Mouse (Mus musculus) Patski (cell line): ENCODE measurements around the gene Syne3. TPM values are rescaled to one million over a fixed set of nuclear protein-coding genes. Genes with fewer than 3 reads are reported as not detected.

Experiments
- ATAC-seq: fragments of 100-300 bp; one replicate; pipeline ENCODE4 v1.8.0; 2021
- CTCF ChIA-PET: fragments of 350-600 bp; sonication (Branson Sonifier 250); formaldehyde crosslinking; loops from one replicate; lab custom pipeline; 2022; ENCODE audit warnings: inconsistent platforms; lab: Charles Lee
- POLR2A ChIA-PET: fragments of 350-600 bp; sonication (Branson Sonifier 250); formaldehyde crosslinking; loops from one replicate; lab custom pipeline; 2022; ENCODE audit warnings: antibody characterized with exemption, inconsistent platforms; lab: Charles Lee
- DNase-seq: peaks from one replicate; pipeline ENCODE4 v3.0.0-alpha.2; 2011; ENCODE audit warnings: low read depth, low spot score
- H3K27me3 ChIP-seq: fragments of 371-371 bp; one replicate; pipeline ENCODE4 v1.5.1; 2021
- CTCF ChIP-seq: fragments of 100-300 bp; IDR thresholded peaks from one replicate; pipeline ENCODE4 v1.5.1; 2021
- in situ Hi-C: fragments of 300-500 bp; cut with MboI; formaldehyde crosslinking; loops from 3 replicates; pipeline ENCODE4 v1.11.1; 2018; ENCODE audit warnings: low pct_unique_long_range_greater_than_20kb, mixed read lengths
- polyA plus RNA-seq: library from polyadenylated mRNA; unstranded; gene quantifications from one replicate; pipeline ENCODE4 v1.2.3, GENCODE M21; 2021

The Syne3 gene
- polyA plus RNA-seq, 1 experiment from 2014 or later: 14.2 TPM

GRCm38 (mm10) chr12:105012314-105012713 lies 2.7 kb upstream of the Syne3 start:
- in situ Hi-C loops: no loop called here
- no peaks in the 10 kb centered on the region for H3K27me3 ChIP-seq
- TF ChIP-seq CTCF: no peak
- ChIA-PET CTCF (interaction anchor here (1.0 to 3.4 kb wide), 4 partner anchors 11 to 60 kb away, joined by 3 to 12 read pairs (median 4); no protein-coding TSS in a partner anchor), POLR2A (interaction anchor here (0.5 to 1.2 kb wide), 2 partner anchors 17 to 29 kb away, joined by 3 read pairs; no protein-coding TSS in a partner anchor)
- ATAC-seq (no peak), DNase-seq (no peak)

GRCm38 (mm10) chr12:105011589-105011988 lies 2.0 kb upstream of the Syne3 start:
- no peak for ATAC-seq
- no peak for DNase-seq
- no peak for TF ChIP-seq CTCF
- CTCF ChIA-PET: interaction anchor here (1.0 to 3.4 kb wide), 4 partner anchors 10 to 59 kb away, joined by 3 to 12 read pairs (median 4); no protein-coding TSS in a partner anchor
- POLR2A ChIA-PET: interaction anchor here (1.2 kb wide), 1 partner anchor 28 kb away, joined by 3 read pairs; no protein-coding TSS in a partner anchor
- in situ Hi-C loops: no loop called here
- H3K27me3 ChIP-seq: no peaks in the 10 kb centered on the region

GRCm38 (mm10) chr12:105010213-105010790 lies 693 bp upstream of the Syne3 start:
- ATAC-seq (no peak), DNase-seq (no peak)
- in situ Hi-C loops: no loop called here
- ChIA-PET POLR2A (no interaction called here), CTCF (interaction anchor here (0.6 to 3.4 kb wide), 2 partner anchors 54 to 56 kb away, joined by 4 to 12 read pairs; no protein-coding TSS in a partner anchor)
- no peak for TF ChIP-seq CTCF
- no peaks in the 10 kb centered on the region for H3K27me3 ChIP-seq

- peak; percentile 19 for ATAC-seq
- DNase-seq: no peak
- POLR2A ChIA-PET: no interaction called here
- no peaks in the 10 kb centered on the region for H3K27me3 ChIP-seq
- in situ Hi-C loops: no loop called here
- CTCF ChIA-PET: interaction anchor here (1.3 kb wide), 1 partner anchor 52 kb away, joined by 4 read pairs; no protein-coding TSS in a partner anchor
- no peak for TF ChIP-seq CTCF
Observed at GRCm38 (mm10) chr12:105008752-105009178, 844 bp downstream of the Syne3 start.

- DNase-seq (no peak), ATAC-seq (no peak)
- in situ Hi-C loops: no loop called here
- ChIA-PET CTCF (interaction anchor here (1.3 kb wide), 1 partner anchor 52 kb away, joined by 4 read pairs; no protein-coding TSS in a partner anchor), POLR2A (no interaction called here)
- H3K27me3 ChIP-seq: no peaks in the 10 kb centered on the region
- TF ChIP-seq CTCF: no peak
Observed at GRCm38 (mm10) chr12:105008150-105008549, 1.5 kb downstream of the Syne3 start.

GRCm38 (mm10) chr12:105005715-105005972 lies 4.0 kb downstream of the Syne3 start:
- ChIA-PET CTCF (no interaction called here), POLR2A (no interaction called here)
- no peak for TF ChIP-seq CTCF
- DNase-seq (no peak), ATAC-seq (no peak)
- H3K27me3 ChIP-seq: no peaks in the 10 kb centered on the region
- in situ Hi-C loops: no loop called here

GRCm38 (mm10) chr12:105004956-105005714 lies 4.5 kb downstream of the Syne3 start:
- no peak for TF ChIP-seq CTCF
- POLR2A ChIA-PET: interaction anchor here (0.6 kb wide), 1 partner anchor 1322 kb away, joined by 3 read pairs; no protein-coding TSS in a partner anchor
- DNase-seq: no peak
- no peaks in the 10 kb centered on the region for H3K27me3 ChIP-seq
- in situ Hi-C loops: no loop called here
- ATAC-seq: no peak
- CTCF ChIA-PET: no interaction called here

- in situ Hi-C loops: no loop called here
- TF ChIP-seq CTCF: no peak
- no peaks in the 10 kb centered on the region for H3K27me3 ChIP-seq
- ATAC-seq (no peak), DNase-seq (no peak)
- ChIA-PET POLR2A (interaction anchor here (1.7 kb wide), 1 partner anchor 11 kb away, joined by 3 read pairs; no protein-coding TSS in a partner anchor), CTCF (interaction anchor here (1.4 kb wide), 1 partner anchor 12 kb away, joined by 4 read pairs; no protein-coding TSS in a partner anchor)
Observed at GRCm38 (mm10) chr12:105003715-105004114, 5.9 kb downstream of the Syne3 start.

GRCm38 (mm10) chr12:105003158-105003557 lies 6.5 kb downstream of the Syne3 start:
- ATAC-seq (no peak), DNase-seq (no peak)
- ChIA-PET CTCF (interaction anchor here (1.3 to 1.4 kb wide), 2 partner anchors 13 to 49 kb away, joined by 4 read pairs; no protein-coding TSS in a partner anchor), POLR2A (interaction anchor here (1.7 kb wide), 1 partner anchor 10 kb away, joined by 3 read pairs; no protein-coding TSS in a partner anchor)
- TF ChIP-seq CTCF: no peak
- in situ Hi-C loops: no loop called here
- no peaks in the 10 kb centered on the region for H3K27me3 ChIP-seq

GRCm38 (mm10) chr12:105002340-105003132 lies 7.1 kb downstream of the Syne3 start:
- in situ Hi-C loops: no loop called here
- CTCF ChIA-PET: interaction anchor here (1.3 to 1.4 kb wide), 2 partner anchors 13 to 49 kb away, joined by 4 read pairs; no protein-coding TSS in a partner anchor
- TF ChIP-seq CTCF: no peak
- no peak for DNase-seq
- POLR2A ChIA-PET: interaction anchor here (0.5 to 1.7 kb wide), 2 partner anchors 10 to 14 kb away, joined by 3 read pairs; no protein-coding TSS in a partner anchor
- H3K27me3 ChIP-seq: no peaks in the 10 kb centered on the region
- no peak for ATAC-seq
